Mouse (Mus musculus) bone marrow, adult 2 months (tissue): Measurements from ENCODE around the gene Glod4. TPM values are rescaled to one million over a fixed set of nuclear protein-coding genes. Genes with fewer than 3 reads are reported as not detected.

Experiments
- H3K27ac ChIP-seq: fragments of 200-500 bp; 2 replicates; pipeline ENCODE4 v1.5.1; 2012; ENCODE audit warnings: low read depth, mild to moderate bottlenecking, control low read depth, inconsistent platforms, low read length; ENCODE audit not compliant: control insufficient read depth, poor library complexity, insufficient read depth
- H3K4me1 ChIP-seq: fragments of 200-500 bp; 2 replicates; pipeline ENCODE4 v1.6.1; 2011; ENCODE audit warnings: low read length; ENCODE audit not compliant: control insufficient read depth, insufficient read depth
- H3K4me3 ChIP-seq: fragments of 200-500 bp; replicated peaks from 2 replicates; pipeline ENCODE3; 2011; ENCODE audit warnings: mild to moderate bottlenecking, low read depth, low read length, control low read depth; ENCODE audit not compliant: control insufficient read depth
- CTCF ChIP-seq: fragments of 200-500 bp; IDR thresholded peaks from 2 replicates; pipeline ENCODE4 v1.5.1; 2011; ENCODE audit warnings: low read length, control low read depth; ENCODE audit not compliant: control insufficient read depth, insufficient read depth
- POLR2A ChIP-seq: fragments of 200-500 bp; IDR thresholded peaks from 2 replicates; pipeline ENCODE4 v1.6.1; 2011; ENCODE audit warnings: low read depth, mild to moderate bottlenecking, control low read depth, low read length, borderline replicate concordance; ENCODE audit not compliant: control insufficient read depth
- WGBS: fragments of 180-500 bp; shearing (Covaris S2); methylation state at CpG from one replicate; pipeline ENCODE4 v1.1.7; 2018; 5-methylcytosine and 5-hydroxymethylcytosine counted together
- polyA plus RNA-seq: library from polyadenylated mRNA; stranded (reverse); fragments of >200 nt; gene quantifications from 2 replicates; pipeline ENCODE4 v1.2.4, GENCODE M21; 2011; ENCODE audit warnings: low replicate concordance; ENCODE audit not compliant: missing spikeins, insufficient read depth, insufficient read length

Gene Glod4
- polyA plus RNA-seq, 1 experiment, result 25.0 TPM

GRCm38 (mm10) chr11:76252036-76252435 is 8.5 kb upstream of the Glod4 start:
- TF ChIP-seq CTCF, result no peak
- TF ChIP-seq POLR2A, result no peak
- no peak overlapping the region for H3K27ac ChIP-seq
- 62% methylated on average over 3 of the region's 3 CpGs for WGBS
- H3K4me3 ChIP-seq, result no peak overlapping the region
- no peaks in the 10 kb centered on the region for H3K4me1 ChIP-seq

DNA sequence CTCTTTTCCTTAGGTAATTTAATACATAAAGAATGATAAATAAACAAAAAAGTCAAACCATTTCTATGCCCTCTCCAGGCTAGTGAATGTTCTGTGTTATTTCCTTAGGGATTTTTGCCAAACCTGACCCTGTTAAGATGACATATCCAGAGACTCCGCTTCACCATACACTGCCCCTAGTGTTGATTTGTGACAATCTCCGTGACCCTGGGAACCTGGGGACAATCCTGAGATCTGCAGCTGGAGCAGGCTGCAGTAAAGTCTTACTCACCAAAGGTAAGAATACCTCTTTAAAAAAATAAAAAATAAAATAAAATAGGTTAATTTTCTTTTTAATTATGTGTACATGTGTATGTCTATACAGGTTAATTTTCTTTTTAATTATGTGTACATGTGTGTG is 3.7 kb upstream of the Glod4 start:
- H3K4me3 ChIP-seq, result no peak overlapping the region
- no peaks in the 10 kb centered on the region; the same call in 1 of the 2 replicates for H3K4me1 ChIP-seq
- no peak overlapping the region for H3K27ac ChIP-seq
- 69% methylated on average over 2 of the region's 2 CpGs for WGBS
- TF ChIP-seq CTCF (no peak), POLR2A (no peak)

DNA sequence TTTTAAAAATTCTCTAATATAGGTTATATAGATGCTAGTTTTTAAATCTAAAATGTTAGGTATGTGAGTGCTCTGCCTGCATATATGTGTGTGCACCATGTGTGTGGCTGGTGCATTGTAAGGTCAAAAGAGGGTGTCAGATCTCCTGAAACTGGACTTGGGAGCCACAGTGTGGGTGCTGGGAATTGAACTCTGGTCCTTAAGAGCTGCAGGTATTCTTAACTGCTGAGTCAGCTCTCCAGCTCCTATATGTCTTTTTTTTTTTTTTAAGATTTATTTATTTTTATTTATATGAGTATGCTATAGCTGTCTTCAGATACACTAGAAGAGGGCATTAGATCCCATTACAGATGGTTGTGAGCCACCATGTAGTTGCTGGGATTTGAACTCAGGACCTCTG is 2.9 kb upstream of the Glod4 start:
- TF ChIP-seq CTCF (no peak), POLR2A (no peak)
- H3K4me1 ChIP-seq, result no peaks in the 10 kb centered on the region; the same call in 1 of the 2 replicates
- H3K27ac ChIP-seq, result no peak overlapping the region
- no peak overlapping the region for H3K4me3 ChIP-seq

- Histone ChIP-seq H3K4me1 (no peaks in the 10 kb centered on the region; the same call in 1 of the 2 replicates), H3K4me3 (peak overlapping the region; percentile 83), H3K27ac (no peak overlapping the region; the same call in 1 of the 2 replicates)
- TF ChIP-seq POLR2A, result no peak
- TF ChIP-seq CTCF, result no peak
- WGBS, result 6% methylated on average over 34 of the region's 34 CpGs
Measured at GRCm38 (mm10) chr11:76243811-76244546, 454 bp upstream of the Glod4 start.

DNA sequence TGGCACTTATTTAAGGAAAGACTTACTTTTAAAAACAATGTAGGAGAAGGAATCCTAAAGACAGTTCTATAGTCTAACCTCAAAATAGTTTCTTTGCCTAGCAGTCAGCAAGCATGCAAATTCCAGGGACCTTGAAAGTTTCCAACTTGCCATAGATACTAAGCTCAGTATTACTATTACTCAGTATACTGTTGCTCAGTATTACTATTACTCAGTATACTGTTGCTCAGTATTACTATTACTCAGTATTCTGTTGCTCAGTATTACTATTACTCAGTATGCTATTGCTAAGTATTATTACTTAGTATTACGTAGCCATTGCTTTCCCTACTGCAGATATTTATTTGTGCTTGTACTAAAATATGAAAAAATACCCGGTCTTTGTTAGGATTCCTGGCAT is 3.8 kb downstream of the Glod4 start:
- 89% methylated on average over 2 of the region's 2 CpGs for WGBS
- no peak for TF ChIP-seq CTCF
- TF ChIP-seq POLR2A, result no peak
- Histone ChIP-seq H3K4me3 (no peak overlapping the region), H3K4me1 (no peaks in the 10 kb centered on the region; the same call in 1 of the 2 replicates), H3K27ac (no peak overlapping the region)

DNA sequence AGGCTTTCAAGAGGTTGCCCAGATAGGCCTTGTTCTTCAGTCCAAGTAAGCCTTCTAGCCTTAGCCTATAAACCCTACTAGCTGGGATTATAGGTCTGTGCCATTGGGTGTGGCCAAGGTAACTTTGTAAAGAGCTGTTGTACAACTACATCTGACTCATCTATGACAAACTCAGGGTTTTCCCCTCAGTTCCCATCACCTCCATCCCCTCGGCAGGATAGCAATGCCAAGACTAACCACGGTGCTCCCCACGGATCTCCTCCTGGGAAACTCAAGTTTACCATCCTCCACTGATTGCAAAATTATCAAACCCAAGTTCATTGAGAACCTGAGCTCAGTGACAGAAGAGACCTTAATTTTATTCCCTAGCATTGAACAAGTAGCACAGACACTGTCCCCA is 7.4 kb downstream of the Glod4 start:
- 83% methylated on average over 3 of the region's 3 CpGs for WGBS
- no peak overlapping the region for H3K27ac ChIP-seq
- TF ChIP-seq CTCF (no peak), POLR2A (no peak)
- no peak overlapping the region for H3K4me3 ChIP-seq
- H3K4me1 ChIP-seq, result no peaks in the 10 kb centered on the region

DNA sequence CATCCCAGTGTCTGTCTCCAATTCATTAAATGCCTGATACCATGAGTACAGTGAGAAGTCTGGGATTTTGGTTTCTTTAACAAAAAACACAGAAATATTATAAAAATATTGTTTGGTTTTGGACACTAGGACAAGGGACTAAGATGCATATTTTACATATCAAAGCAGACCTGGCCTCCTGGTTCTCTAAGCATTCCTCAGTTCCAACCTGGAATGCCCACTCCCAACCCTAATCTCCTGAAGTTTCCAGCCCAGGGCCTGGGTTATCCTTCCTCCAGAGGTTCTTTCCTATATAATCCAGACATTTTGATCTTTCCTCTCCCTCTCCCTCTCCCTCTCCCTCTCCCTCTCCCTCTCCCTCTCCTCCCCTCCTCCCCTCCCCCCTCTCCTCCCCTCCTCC is 18.5 kb downstream of the Glod4 start:
- TF ChIP-seq POLR2A (no peak), CTCF (no peak)
- H3K27ac ChIP-seq, result no peak overlapping the region
- H3K4me1 ChIP-seq, result no peaks in the 10 kb centered on the region
- H3K4me3 ChIP-seq, result no peak overlapping the region

DNA sequence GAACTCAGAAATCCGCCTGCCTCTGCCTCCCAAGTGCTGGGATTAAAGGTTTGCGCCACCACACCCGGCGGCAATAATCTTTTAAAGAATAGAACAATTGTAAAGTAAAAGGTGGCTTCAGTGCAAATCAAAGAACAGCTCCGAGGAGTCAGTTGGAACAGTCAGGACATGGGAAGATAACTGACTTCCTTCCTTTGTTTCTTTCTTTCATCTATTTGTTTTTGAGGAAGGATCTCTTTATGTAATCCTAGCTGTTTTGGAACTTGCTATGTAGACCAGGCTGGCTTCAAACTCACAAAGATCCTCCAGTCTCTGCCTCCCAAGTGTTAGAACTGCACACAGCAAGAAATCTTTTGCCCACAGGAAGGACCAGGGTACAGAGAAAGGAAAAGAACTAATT is 18.9 kb downstream of the Glod4 start:
- no peak for TF ChIP-seq CTCF
- TF ChIP-seq POLR2A, result no peak
- no peaks in the 10 kb centered on the region for H3K4me1 ChIP-seq

More for the DNA sequence above, 18.9 kb downstream of the Glod4 start:
- no peak overlapping the region for H3K27ac ChIP-seq
- WGBS, result 86% methylated on average over 5 of the region's 5 CpGs
- H3K4me3 ChIP-seq, result no peak overlapping the region
